23 mouse cellular contexts compared by ENCODE assay signal in genomic region chr6:14951060-14951459, GRCm38 (mm10). TPM values are rescaled to one million over a fixed set of nuclear protein-coding genes. Genes with fewer than 3 reads are reported as not detected.
DNase-seq lines count a peak whose midpoint lies in the region; ATAC-seq lines count a peak whose summit lies in the region.
"Had no signal": no experiment of that assay in that cellular context is flagged by ENCODE, and none has a peak within 500 bp of the region (broad histone marks: within the 10 kb centered on the region; RNA-seq: fewer than 3 reads in every experiment).

No protein-coding gene starts in this region.

- no peak for DNase-seq in forebrain, embryonic 11.5 days (ENCODE audit: low spot score)
- DNase-seq in frontal cortex, postnatal 10 days (ENCODE audit: low spot score in 2 of 2), result no peak
- DNase-seq in right cerebral cortex, adult 18-20 months, result peak; percentile 5
- DNase-seq in right cerebral cortex, postnatal 14 days, result no peak
- no peak for DNase-seq in embryonic facial prominence, embryonic 10.5 days (ENCODE audit: low spot score)
- DNase-seq: adrenal gland, adult 8-10 months; adrenal gland, postnatal 36 days; B cell, adult 2 months; cerebellum, adult 11-12 months; cerebellum, adult 9-10 months; cerebellum, postnatal 25 days; gastrocnemius, postnatal 36 days; heart, adult 11 months; heart, postnatal 36 days had no signal

- H3K4me3 ChIP-seq in forebrain, embryonic 13.5 days, result no peak overlapping the region
- no peak overlapping the region for H3K4me3 ChIP-seq in forebrain, embryonic 11.5 days (ENCODE audit: low read depth, low read length)
- H3K4me3 ChIP-seq in embryonic facial prominence, embryonic 10.5 days, result no peak overlapping the region
- H3K4me3 ChIP-seq: embryonic facial prominence, embryonic 13.5 days; heart, embryonic 13.5 days had no signal

- H3K9me3 ChIP-seq in forebrain, embryonic 13.5 days (replicated peaks), result peaks cover 5% of the 10 kb centered on the region; the same call in 1 of the 2 replicates
- no peaks in the 10 kb centered on the region for H3K9me3 ChIP-seq in forebrain, embryonic 11.5 days (ENCODE audit: control insufficient read depth, low read length)
- H3K9me3 ChIP-seq in embryonic facial prominence, embryonic 10.5 days, result no peaks in the 10 kb centered on the region
- H3K9me3 ChIP-seq: embryonic facial prominence, embryonic 13.5 days; G1E; heart, embryonic 13.5 days had no signal

- no peaks in the 10 kb centered on the region for H3K36me3 ChIP-seq in forebrain, embryonic 13.5 days (ENCODE audit: poor library complexity, severe bottlenecking)
- no peaks in the 10 kb centered on the region for H3K36me3 ChIP-seq in forebrain, embryonic 11.5 days (ENCODE audit: control insufficient read depth, insufficient read depth, low read length)
- peaks cover 8% of the 10 kb centered on the region for H3K36me3 ChIP-seq in embryonic facial prominence, embryonic 10.5 days (replicated peaks)
- H3K36me3 ChIP-seq: embryonic facial prominence, embryonic 13.5 days; G1E; heart, embryonic 13.5 days had no signal

- H3K9ac ChIP-seq in forebrain, embryonic 13.5 days, result no peak overlapping the region
- H3K9ac ChIP-seq in forebrain, embryonic 11.5 days (ENCODE audit: low read length), result no peak overlapping the region
- H3K9ac ChIP-seq: embryonic facial prominence, embryonic 13.5 days; heart, embryonic 13.5 days had no signal

- 0 out of 2 replicates have a peak, but pooled peaks cover 4% of the 10 kb centered on the region for H3K4me1 ChIP-seq in forebrain, embryonic 13.5 days
- H3K4me1 ChIP-seq in forebrain, embryonic 11.5 days (replicated peaks; ENCODE audit: control insufficient read depth, insufficient read depth, low read length), result no peaks in the 10 kb centered on the region
- no peaks in the 10 kb centered on the region; the same call in 1 of the 2 replicates for H3K4me1 ChIP-seq in embryonic facial prominence, embryonic 10.5 days
- H3K4me1 ChIP-seq: embryonic facial prominence, embryonic 13.5 days; heart, embryonic 13.5 days had no signal

- H3K27me3 ChIP-seq in forebrain, embryonic 13.5 days, result no peaks in the 10 kb centered on the region
- H3K27me3 ChIP-seq in forebrain, embryonic 11.5 days (ENCODE audit: control insufficient read depth, insufficient read depth, low read length), result no peaks in the 10 kb centered on the region
- no peaks in the 10 kb centered on the region for H3K27me3 ChIP-seq in embryonic facial prominence, embryonic 10.5 days (replicated peaks; ENCODE audit: low read depth, poor library complexity, severe bottlenecking)
- H3K27me3 ChIP-seq: embryonic facial prominence, embryonic 13.5 days; heart, embryonic 13.5 days had no signal

- H3K4me2 ChIP-seq in forebrain, embryonic 13.5 days, result no peak overlapping the region
- H3K4me2 ChIP-seq in forebrain, embryonic 11.5 days (ENCODE audit: low read depth, low read length, severe bottlenecking), result no peak overlapping the region
- H3K4me2 ChIP-seq: embryonic facial prominence, embryonic 13.5 days; heart, embryonic 13.5 days had no signal

- H3K27ac ChIP-seq in forebrain, embryonic 13.5 days, result no peak overlapping the region
- H3K27ac ChIP-seq in forebrain, embryonic 11.5 days (ENCODE audit: low read depth, low read length), result no peak overlapping the region
- no peak overlapping the region for H3K27ac ChIP-seq in embryonic facial prominence, embryonic 10.5 days (replicated peaks)
- H3K27ac ChIP-seq: embryonic facial prominence, embryonic 13.5 days; heart, embryonic 13.5 days had no signal

- 82% methylated on average over 6 of the region's 6 CpGs for WGBS in forebrain, embryonic 13.5 days
- 90% methylated on average over 6 of the region's 6 CpGs for WGBS in forebrain, embryonic 11.5 days
- 86% methylated on average over 6 of the region's 6 CpGs for WGBS in embryonic facial prominence, embryonic 10.5 days

- peak; percentile 78; the same call in 1 of the 2 replicates for ATAC-seq in forebrain, embryonic 13.5 days
- ATAC-seq in forebrain, embryonic 11.5 days (replicated peaks; ENCODE audit: low FRiP score), result no peak
- ATAC-seq in frontal cortex, adult (ENCODE audit: low TSS enrichment), result peak; percentile 97
- ATAC-seq: CD4-positive, CD25-positive, alpha-beta regulatory T cell, adult 4 months; hindbrain, embryonic 16.5 days; inflammation-experienced regulatory T-cells, adult 6 months; intestine, postnatal 0 days had no signal

RNA-seq across cellular contexts. Expression of gene Foxp2, which starts 49.9 kb away (rescaled TPM):
- 28.3 and 30.2 TPM in 2 replicates for polyA plus RNA-seq in forebrain, embryonic 13.5 days (2015; fragmentation: Nextera tagmentation; extraction: Ambion mirVana)
- polyA plus RNA-seq in forebrain, embryonic 11.5 days (2014; fragmentation: Nextera tagmentation; extraction: Ambion mirVana), result 33.2 and 33.5 TPM in 2 replicates
- polyA plus RNA-seq in embryonic facial prominence, embryonic 10.5 days (2016; fragmentation: Nextera tagmentation; extraction: Ambion mirVana), result 37.1 and 48.3 TPM in 2 replicates
- polyA plus RNA-seq: G1E had no signal
